Mouse (Mus musculus) limb, embryonic 12.5 days (tissue): ENCODE results near the gene Mapt. TPM values are rescaled to one million over a fixed set of nuclear protein-coding genes. Genes with fewer than 3 reads are reported as not detected.

Source experiments
- ATAC-seq: fragments of 200-750 bp; cut with Nextera tagmentation; 2 replicates; pipeline ENCODE4 v1.8.0; 2017; ENCODE audit warnings: low read depth, moderate TSS enrichment; ENCODE audit not compliant: insufficient number of reproducible peaks, insufficient read depth, low FRiP score, low TSS enrichment
- H3K27ac ChIP-seq: fragments of 300-500 bp; sonication (generic); 2 replicates; pipeline ENCODE4 v1.5.1; 2016; ENCODE audit warnings: mild to moderate bottlenecking, moderate library complexity
- H3K27me3 ChIP-seq: fragments of 300-500 bp; sonication (generic); 2 replicates; pipeline ENCODE4 v1.6.1; 2016; ENCODE audit warnings: mild to moderate bottlenecking, moderate library complexity
- H3K36me3 ChIP-seq: fragments of 300-500 bp; sonication (generic); 2 replicates; pipeline ENCODE4 v1.6.1; 2016; ENCODE audit warnings: mild to moderate bottlenecking, moderate library complexity
- H3K4me1 ChIP-seq: fragments of 300-500 bp; sonication (generic); replicated peaks from 2 replicates; pipeline ENCODE4 v1.6.1; 2016
- H3K4me2 ChIP-seq: fragments of 300-500 bp; sonication (generic); 2 replicates; pipeline ENCODE4 v1.6.1; 2016; ENCODE audit warnings: mild to moderate bottlenecking, moderate library complexity
- H3K4me3 ChIP-seq: fragments of 300-500 bp; sonication (generic); replicated peaks from 2 replicates; pipeline ENCODE4 v1.5.1; 2016; ENCODE audit warnings: mild to moderate bottlenecking
- H3K9ac ChIP-seq: fragments of 300-500 bp; sonication (generic); replicated peaks from 2 replicates; pipeline ENCODE4 v1.6.1; 2016; ENCODE audit warnings: mild to moderate bottlenecking, moderate library complexity
- H3K9me3 ChIP-seq: fragments of 300-500 bp; sonication (generic); 2 replicates; pipeline ENCODE4 v1.6.1; 2016; ENCODE audit warnings: mild to moderate bottlenecking, moderate library complexity
- WGBS: fragments of 180-500 bp; shearing (Covaris S2); methylation state at CpG from one replicate; pipeline ENCODE4 v1.1.7; 2016; 5-methylcytosine and 5-hydroxymethylcytosine counted together
- polyA plus RNA-seq: library from polyadenylated mRNA; unstranded; fragments of >200 nt; fragmentation: Nextera tagmentation; extraction: Ambion mirVana; gene quantifications from 2 replicates; pipeline ENCODE4 v1.2.1, GENCODE M21; 2016

The Mapt gene
- polyA plus RNA-seq, 1 experiment from 2014 or later: 3.0 TPM

DNA sequence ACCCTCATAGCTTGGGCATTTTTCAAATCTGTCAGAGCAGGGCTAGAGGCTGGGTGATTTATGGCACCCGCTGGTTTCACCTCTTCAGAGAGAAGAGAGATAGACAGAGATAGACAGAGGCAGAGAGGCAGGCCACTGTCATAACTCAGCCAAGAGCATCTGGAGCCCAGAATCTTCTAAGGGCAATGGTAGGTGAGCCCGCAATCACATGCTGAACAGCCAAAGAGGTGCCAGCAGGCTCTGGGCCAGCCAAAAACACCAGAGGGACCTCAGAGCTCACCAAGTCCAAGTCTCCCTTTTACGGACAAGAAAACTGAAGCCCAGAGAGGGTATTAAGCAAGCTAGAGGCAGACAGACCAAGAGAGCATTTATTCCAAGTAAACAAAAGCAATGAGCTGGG is 66.5 kb downstream of the Mapt start:
- Histone ChIP-seq H3K4me1 (peaks cover 13% of the 10 kb centered on the region), H3K36me3 (no peaks in the 10 kb centered on the region), H3K27ac (no peak overlapping the region), H3K4me3 (no peak overlapping the region), H3K4me2 (no peak overlapping the region), H3K9me3 (no peaks in the 10 kb centered on the region), H3K27me3 (no peaks in the 10 kb centered on the region), H3K9ac (no peak overlapping the region)
- no peak for ATAC-seq
- WGBS: 93% methylated on average over 3 of the region's 3 CpGs

DNA sequence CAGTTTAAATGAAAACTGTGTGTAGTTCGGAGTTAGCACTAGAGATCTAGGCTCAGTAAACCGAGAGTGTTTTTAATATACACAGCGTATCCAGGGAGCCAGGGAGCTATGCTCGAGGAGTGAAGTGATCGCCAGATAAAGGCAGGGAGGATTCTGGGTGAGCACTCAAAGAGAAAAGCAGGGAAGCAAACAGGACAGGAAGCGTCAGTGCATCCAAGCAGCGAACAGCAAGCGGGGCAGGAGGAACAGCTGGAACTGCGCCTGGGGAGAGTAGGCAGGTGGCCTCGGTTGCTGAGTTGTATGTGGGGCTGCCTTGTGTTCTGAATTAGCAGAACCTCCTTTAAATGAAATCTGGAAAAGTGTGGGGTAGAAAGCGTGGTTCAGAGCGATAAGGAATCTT is 71.4 kb downstream of the Mapt start:
- Histone ChIP-seq H3K36me3 (no peaks in the 10 kb centered on the region), H3K4me2 (peak overlapping the region; percentile 17; the same call in 1 of the 2 replicates), H3K4me1 (peaks cover 16% of the 10 kb centered on the region), H3K27ac (no peak overlapping the region), H3K27me3 (0 out of 2 replicates have a peak, but pooled peaks cover 4% of the 10 kb centered on the region), H3K4me3 (no peak overlapping the region), H3K9ac (no peak overlapping the region), H3K9me3 (no peaks in the 10 kb centered on the region)
- no peak for ATAC-seq
- WGBS: 41% methylated on average over 12 of the region's 12 CpGs

DNA sequence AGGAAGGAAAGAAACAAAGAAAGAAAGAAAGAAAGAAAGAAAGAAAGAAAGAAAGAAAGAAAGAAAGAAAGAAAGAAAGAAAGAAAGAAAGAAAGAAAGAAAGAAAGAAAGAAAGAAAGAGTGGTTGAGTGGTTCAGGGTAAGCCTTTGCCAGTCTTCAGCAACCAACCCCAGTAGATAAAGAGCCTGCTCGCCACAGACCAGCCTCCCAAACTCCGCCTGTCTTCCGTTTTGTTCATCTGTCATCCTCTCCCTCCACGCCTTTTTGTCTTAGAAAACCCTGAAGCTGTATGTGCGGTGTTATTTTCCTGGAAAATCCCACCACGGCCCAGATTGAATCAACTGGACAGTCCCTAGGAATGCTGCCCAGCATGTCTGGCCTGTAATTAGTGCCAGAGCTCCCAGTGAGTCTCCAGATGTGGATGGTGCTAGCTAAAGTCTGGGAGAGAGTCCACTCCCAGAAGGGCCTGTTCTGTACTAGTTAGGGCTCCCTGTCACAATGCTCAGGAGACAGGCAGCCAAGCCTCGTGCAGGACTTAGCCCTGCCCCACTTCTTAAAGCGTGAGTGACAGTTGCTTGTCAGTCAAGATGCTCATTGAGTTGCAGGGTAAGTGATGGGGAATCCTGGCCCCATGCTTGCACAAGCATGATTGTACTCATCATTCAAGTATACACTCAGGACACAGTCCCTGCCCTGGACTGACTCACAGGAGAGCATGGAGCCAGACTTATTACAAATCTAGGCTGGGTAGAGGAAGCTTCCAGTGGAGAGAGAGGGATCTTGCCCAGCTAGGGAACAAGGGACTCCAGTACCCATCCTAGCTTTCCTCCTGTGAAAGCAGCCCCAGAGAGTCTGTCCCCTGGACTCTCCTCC is 72.1 kb downstream of the Mapt start:
- H3K4me3 ChIP-seq: no peak overlapping the region
- H3K9ac ChIP-seq: no peak overlapping the region

DNA sequence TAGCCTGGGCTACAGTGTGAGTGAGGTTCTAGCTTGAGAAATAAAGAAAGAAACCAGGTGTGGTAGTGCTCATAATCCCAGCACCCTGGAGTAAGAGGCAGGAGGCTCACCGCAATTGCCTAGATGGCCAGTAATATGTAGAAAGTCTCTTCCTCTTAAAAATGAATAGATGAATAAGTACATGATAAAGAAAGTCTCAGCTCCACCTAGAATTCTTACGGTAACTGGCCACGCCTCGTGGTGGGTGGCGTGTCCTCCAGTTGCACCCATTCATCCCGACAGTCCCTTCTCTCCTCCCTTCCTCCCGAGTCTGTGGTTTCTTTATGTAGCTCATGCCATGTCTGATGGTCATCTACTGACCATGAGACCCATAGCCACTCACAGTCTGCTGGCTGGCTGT is 74.5 kb downstream of the Mapt start:
- Histone ChIP-seq H3K4me3 (no peak overlapping the region), H3K27me3 (peaks cover 26% of the 10 kb centered on the region), H3K9ac (no peak overlapping the region), H3K27ac (no peak overlapping the region), H3K4me1 (peaks cover 21% of the 10 kb centered on the region), H3K9me3 (no peaks in the 10 kb centered on the region), H3K4me2 (no peak overlapping the region), H3K36me3 (no peaks in the 10 kb centered on the region)
- WGBS: 91% methylated on average over 7 of the region's 7 CpGs
- ATAC-seq: no peak

More for the DNA sequence above, 72.1 kb downstream of the Mapt start:
- Histone ChIP-seq H3K4me1 (peaks cover 16% of the 10 kb centered on the region), H3K36me3 (no peaks in the 10 kb centered on the region), H3K9me3 (no peaks in the 10 kb centered on the region), H3K4me2 (no peak overlapping the region), H3K27ac (0 out of 2 replicates have a peak overlapping the region, but pooled peaks have one; percentile 17), H3K27me3 (0 out of 2 replicates have a peak, but pooled peaks cover 4% of the 10 kb centered on the region)
- no peak for ATAC-seq
- 31% methylated on average over 8 of the region's 8 CpGs for WGBS

DNA sequence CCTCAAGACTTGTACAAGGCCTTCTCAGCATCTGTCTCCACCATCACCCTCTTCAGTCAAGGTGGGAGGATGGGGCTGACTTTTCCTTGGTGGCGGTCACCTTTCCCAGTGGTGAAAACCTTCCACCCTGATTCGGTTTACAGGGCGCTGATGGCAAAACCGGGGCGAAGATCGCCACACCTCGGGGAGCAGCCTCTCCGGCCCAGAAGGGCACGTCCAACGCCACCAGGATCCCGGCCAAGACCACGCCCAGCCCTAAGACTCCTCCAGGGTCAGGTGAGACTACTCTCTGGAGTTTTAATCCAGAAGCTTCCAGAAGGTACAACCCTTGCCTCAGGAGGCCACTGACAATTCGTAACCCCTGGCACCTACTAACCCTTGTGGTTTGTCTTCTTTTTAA is 75.3 kb downstream of the Mapt start:
- Histone ChIP-seq H3K4me3 (no peak overlapping the region), H3K27ac (no peak overlapping the region), H3K27me3 (peaks cover 34% of the 10 kb centered on the region), H3K9ac (no peak overlapping the region), H3K4me1 (peaks cover 21% of the 10 kb centered on the region), H3K9me3 (no peaks in the 10 kb centered on the region), H3K36me3 (no peaks in the 10 kb centered on the region), H3K4me2 (no peak overlapping the region)
- 96% methylated on average over 13 of the region's 13 CpGs for WGBS
- no peak for ATAC-seq

DNA sequence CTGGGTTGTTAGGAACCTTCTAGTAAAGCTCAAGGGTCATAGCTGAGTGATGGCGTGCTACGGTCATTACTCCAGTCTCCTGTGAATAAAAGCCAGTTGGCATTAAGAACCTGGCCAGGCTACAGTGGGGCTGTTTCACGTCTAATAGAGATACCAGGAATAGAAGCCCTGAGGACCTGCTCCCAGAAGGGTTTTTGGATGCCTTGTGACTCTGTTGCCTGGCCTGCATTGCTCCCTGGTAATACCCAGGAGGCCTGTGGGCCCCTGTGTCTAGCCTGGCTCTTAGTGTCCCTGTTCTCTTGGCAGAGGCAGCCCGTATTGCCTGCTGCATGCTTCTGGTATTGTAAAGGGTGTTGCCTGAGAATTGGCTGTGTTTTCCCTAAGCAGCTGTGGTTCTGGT is 75.9 kb downstream of the Mapt start:
- Histone ChIP-seq H3K36me3 (no peaks in the 10 kb centered on the region), H3K9ac (no peak overlapping the region), H3K4me3 (no peak overlapping the region), H3K27ac (no peak overlapping the region), H3K9me3 (no peaks in the 10 kb centered on the region), H3K27me3 (peaks cover 39% of the 10 kb centered on the region), H3K4me2 (no peak overlapping the region), H3K4me1 (peaks cover 18% of the 10 kb centered on the region)
- no peak for ATAC-seq
- WGBS: 74% methylated on average over 4 of the region's 4 CpGs

DNA sequence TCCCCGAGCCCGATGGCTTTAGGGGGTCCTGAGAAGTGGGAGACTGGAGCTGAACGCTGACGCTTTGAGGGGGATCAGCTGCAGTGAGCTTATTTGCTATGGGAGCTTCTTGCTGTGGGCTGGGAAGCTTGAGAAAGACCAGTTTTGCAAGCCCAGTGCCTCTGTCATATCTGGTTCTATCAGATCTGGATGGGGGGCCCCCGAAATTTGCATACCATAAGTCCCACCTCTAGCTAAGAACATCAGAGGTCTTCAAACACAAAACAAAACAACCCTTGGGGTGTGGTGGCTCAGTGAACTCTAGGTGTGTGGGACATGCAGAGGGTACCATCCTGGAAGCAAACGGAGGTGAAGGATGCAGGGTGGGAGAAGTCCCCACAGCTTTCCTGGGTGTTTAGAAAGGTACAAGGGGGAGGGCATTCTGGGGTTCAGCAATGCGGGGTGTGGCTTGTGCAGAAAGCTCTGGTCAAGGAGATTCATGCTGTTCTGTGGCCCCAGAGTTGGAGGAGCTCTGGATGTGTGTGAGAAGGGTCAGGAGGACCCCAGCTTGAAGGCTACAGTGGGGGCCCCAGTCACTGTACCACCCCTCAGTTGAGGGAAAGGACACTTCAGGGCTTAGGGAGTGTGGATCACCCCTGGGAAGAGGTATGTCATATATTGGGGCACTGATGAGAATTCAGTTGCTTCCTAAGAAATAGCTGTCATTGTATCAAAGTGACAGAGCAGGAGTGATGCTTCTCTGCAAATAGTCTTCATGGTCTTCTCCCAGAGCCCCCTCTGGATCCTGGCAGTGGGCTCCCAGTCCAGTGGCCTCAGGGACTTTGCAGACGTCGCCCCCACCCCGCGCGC is 78.4 kb downstream of the Mapt start:
- 0 out of 2 replicates have a peak overlapping the region, but pooled peaks have one; percentile 12 for H3K4me3 ChIP-seq
- peaks cover 43% of the 10 kb centered on the region for H3K27me3 ChIP-seq
- 32% methylated on average over 12 of the region's 12 CpGs for WGBS
- no peaks in the 10 kb centered on the region for H3K36me3 ChIP-seq
- no peak overlapping the region for H3K9ac ChIP-seq
- H3K4me2 ChIP-seq: peak overlapping the region; percentile 45
- no peak for ATAC-seq
- H3K4me1 ChIP-seq: peaks cover 5% of the 10 kb centered on the region; the same call in 1 of the 2 replicates
- H3K27ac ChIP-seq: no peak overlapping the region
- no peaks in the 10 kb centered on the region for H3K9me3 ChIP-seq

DNA sequence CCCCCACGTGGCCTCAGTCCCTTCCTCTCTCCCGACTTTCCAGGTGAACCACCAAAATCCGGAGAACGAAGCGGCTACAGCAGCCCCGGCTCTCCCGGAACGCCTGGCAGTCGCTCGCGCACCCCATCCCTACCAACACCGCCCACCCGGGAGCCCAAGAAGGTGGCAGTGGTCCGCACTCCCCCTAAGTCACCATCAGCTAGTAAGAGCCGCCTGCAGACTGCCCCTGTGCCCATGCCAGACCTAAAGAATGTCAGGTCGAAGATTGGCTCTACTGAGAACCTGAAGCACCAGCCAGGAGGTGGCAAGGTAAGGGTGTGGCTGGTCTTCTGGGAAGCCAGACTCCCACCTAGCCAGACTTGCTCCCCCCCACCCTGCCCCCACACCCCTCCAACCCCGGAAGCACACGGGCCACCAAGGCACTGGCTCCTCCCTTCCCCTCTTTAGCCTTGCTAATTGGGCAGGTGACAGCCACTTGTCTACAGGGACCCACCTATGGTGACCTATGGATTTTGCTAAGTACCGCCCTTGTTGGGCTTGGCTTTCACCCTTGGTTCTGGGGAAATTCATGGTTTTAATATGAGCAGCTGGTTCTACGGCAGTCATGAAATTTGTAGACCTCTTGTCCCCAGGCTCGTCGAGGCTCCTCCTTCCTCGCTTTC is 79.2 kb downstream of the Mapt start:
- H3K9ac ChIP-seq: no peak overlapping the region
- 11% methylated on average over 23 of the region's 23 CpGs for WGBS

DNA sequence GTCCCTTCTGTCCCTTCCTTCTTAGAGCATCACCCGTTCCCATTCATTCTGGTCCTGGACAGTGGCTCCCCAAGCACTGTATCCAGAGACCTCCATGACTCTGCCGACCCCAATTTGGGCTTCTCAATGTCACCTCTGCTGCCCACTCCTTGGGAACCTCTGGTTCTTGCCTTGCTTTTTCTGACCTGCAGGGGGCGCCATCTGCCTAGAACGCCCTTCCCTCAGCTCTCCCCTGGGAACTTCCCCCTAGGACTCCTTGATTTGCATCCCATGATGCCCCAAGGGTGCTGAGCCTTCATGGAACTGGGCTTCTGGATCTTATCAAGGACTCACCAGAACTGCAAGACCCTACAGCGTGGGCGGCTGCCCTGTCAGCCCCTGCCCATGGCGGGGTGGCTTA is 80.5 kb downstream of the Mapt start:
- Histone ChIP-seq H3K4me1 (peaks cover 5% of the 10 kb centered on the region; the same call in 1 of the 2 replicates), H3K27ac (no peak overlapping the region), H3K4me2 (no peak overlapping the region), H3K27me3 (peaks cover 39% of the 10 kb centered on the region), H3K9ac (no peak overlapping the region), H3K36me3 (no peaks in the 10 kb centered on the region), H3K9me3 (no peaks in the 10 kb centered on the region), H3K4me3 (no peak overlapping the region)
- WGBS: 67% methylated on average over 7 of the region's 7 CpGs
- ATAC-seq: no peak

More for the DNA sequence above, 79.2 kb downstream of the Mapt start:
- H3K27ac ChIP-seq: no peak overlapping the region
- H3K4me1 ChIP-seq: peaks cover 5% of the 10 kb centered on the region; the same call in 1 of the 2 replicates
- peak overlapping the region; percentile 12; the same call in 1 of the 2 replicates for H3K4me3 ChIP-seq
- H3K4me2 ChIP-seq: peak overlapping the region; percentile 45
- no peaks in the 10 kb centered on the region for H3K36me3 ChIP-seq
- peaks cover 43% of the 10 kb centered on the region for H3K27me3 ChIP-seq
- no peak for ATAC-seq
- no peaks in the 10 kb centered on the region for H3K9me3 ChIP-seq

DNA sequence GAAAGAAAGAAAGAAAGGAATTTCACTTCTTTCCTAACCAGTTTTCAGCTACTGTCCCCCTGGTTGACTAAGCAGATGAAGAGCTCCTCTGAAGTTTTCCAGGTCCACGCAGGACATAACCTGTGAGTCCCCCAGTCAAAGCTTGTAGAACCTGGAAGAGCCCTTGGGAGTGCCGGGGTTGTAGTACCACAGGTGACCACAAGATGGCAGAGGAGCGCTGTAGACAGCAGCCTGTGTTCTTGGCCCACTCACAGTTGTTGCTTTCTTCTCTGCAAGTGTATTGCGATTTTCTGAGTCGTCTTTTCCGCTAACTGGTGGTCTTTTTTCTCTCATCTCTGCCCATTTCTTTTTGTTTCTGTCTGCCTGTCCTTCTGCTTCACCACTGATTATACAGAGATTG is 84.5 kb downstream of the Mapt start:
- 8% methylated on average over 6 of the region's 6 CpGs for WGBS
- no peaks in the 10 kb centered on the region for H3K36me3 ChIP-seq
- H3K9me3 ChIP-seq: no peaks in the 10 kb centered on the region
- H3K27me3 ChIP-seq: peaks cover 37% of the 10 kb centered on the region
- no peak for ATAC-seq
- peaks cover 15% of the 10 kb centered on the region for H3K4me1 ChIP-seq
- no peak overlapping the region for H3K4me3 ChIP-seq
- no peak overlapping the region for H3K9ac ChIP-seq
- no peak overlapping the region for H3K4me2 ChIP-seq
- no peak overlapping the region for H3K27ac ChIP-seq
